Mouse (Mus musculus): ENCODE results near the gene Mis12. TPM values are rescaled to one million over a fixed set of nuclear protein-coding genes. Genes with fewer than 3 reads are reported as not detected.

Mis12 gene
- polyA plus RNA-seq, 1 experiment from 2014 or later = 17.9 TPM

GRCm38 (mm10) chr11:71008321-71008720, 11.1 kb upstream of the Mis12 start:
- peaks cover 36% of the 10 kb centered on the region for H3K36me3 ChIP-seq (ENCODE audit: insufficient read depth, low read length)
- H3K4me2 ChIP-seq (ENCODE audit: low read length) = no peak overlapping the region
- WGBS = 89% methylated on average over 3 of the region's 3 CpGs
- DNase-seq (ENCODE audit: low spot score) = no peak
- no peak for TF ChIP-seq CTCF (IDR thresholded peaks at IDR 0.05; ENCODE audit: low read depth)
- no peak overlapping the region for H3K4me3 ChIP-seq (replicated peaks; ENCODE audit: low read depth, low read length)
- no peak overlapping the region for H3K27ac ChIP-seq
- no peaks in the 10 kb centered on the region for H3K4me1 ChIP-seq (replicated peaks; ENCODE audit: insufficient read depth, low read length)
- H3K9me3 ChIP-seq (replicated peaks; ENCODE audit: low read length) = no peaks in the 10 kb centered on the region
- no peak overlapping the region for H3K9ac ChIP-seq (ENCODE audit: low read depth, low read length)
- ATAC-seq (replicated peaks; ENCODE audit: low FRiP score, low read depth) = no peak
- no peaks in the 10 kb centered on the region for H3K27me3 ChIP-seq (ENCODE audit: insufficient read depth, low read length)

GRCm38 (mm10) chr11:71012743-71013142, 6.7 kb upstream of the Mis12 start:
- Histone ChIP-seq H3K27ac (no peak overlapping the region), H3K4me2 (ENCODE audit: low read length) (no peak overlapping the region), H3K27me3 (ENCODE audit: insufficient read depth, low read length) (no peaks in the 10 kb centered on the region), H3K4me3 (replicated peaks; ENCODE audit: low read depth, low read length) (no peak overlapping the region), H3K9me3 (replicated peaks; ENCODE audit: low read length) (no peaks in the 10 kb centered on the region), H3K9ac (ENCODE audit: low read depth, low read length) (no peak overlapping the region), H3K4me1 (replicated peaks; ENCODE audit: insufficient read depth, low read length) (no peaks in the 10 kb centered on the region), H3K36me3 (ENCODE audit: insufficient read depth, low read length) (peaks cover 42% of the 10 kb centered on the region)
- 94% methylated on average over 7 of the region's 7 CpGs for WGBS
- no peak for TF ChIP-seq CTCF (IDR thresholded peaks at IDR 0.05; ENCODE audit: low read depth)
- ATAC-seq (replicated peaks; ENCODE audit: low FRiP score, low read depth) = no peak
- DNase-seq (ENCODE audit: low spot score) = no peak

GRCm38 (mm10) chr11:71017051-71017450, 2.4 kb upstream of the Mis12 start:
- Histone ChIP-seq H3K9ac (ENCODE audit: low read depth, low read length) (no peak overlapping the region), H3K9me3 (replicated peaks; ENCODE audit: low read length) (no peaks in the 10 kb centered on the region), H3K27ac (no peak overlapping the region), H3K4me3 (replicated peaks; ENCODE audit: low read depth, low read length) (no peak overlapping the region), H3K4me2 (ENCODE audit: low read length) (no peak overlapping the region), H3K27me3 (ENCODE audit: insufficient read depth, low read length) (no peaks in the 10 kb centered on the region), H3K4me1 (replicated peaks; ENCODE audit: insufficient read depth, low read length) (peaks cover 11% of the 10 kb centered on the region; the same call in 1 of the 2 replicates), H3K36me3 (ENCODE audit: insufficient read depth, low read length) (peaks cover 17% of the 10 kb centered on the region; the same call in 1 of the 2 replicates)
- 84% methylated on average over 1 of the region's 1 CpGs for WGBS
- ATAC-seq (replicated peaks; ENCODE audit: low FRiP score, low read depth) (no peak), DNase-seq (ENCODE audit: low spot score) (no peak)
- TF ChIP-seq CTCF (IDR thresholded peaks at IDR 0.05; ENCODE audit: low read depth) = no peak

GRCm38 (mm10) chr11:71018416-71019200, 803 bp upstream of the Mis12 start:
- DNase-seq (ENCODE audit: low spot score) = no peak
- H3K27me3 ChIP-seq (ENCODE audit: insufficient read depth, low read length) = no peaks in the 10 kb centered on the region
- peak overlapping the region; percentile 86 for H3K4me3 ChIP-seq (replicated peaks; ENCODE audit: low read depth, low read length)
- H3K4me2 ChIP-seq (ENCODE audit: low read length) = peak overlapping the region; percentile 87
- no peak for TF ChIP-seq CTCF (IDR thresholded peaks at IDR 0.05; ENCODE audit: low read depth)
- ATAC-seq (replicated peaks; ENCODE audit: low FRiP score, low read depth) = peak; percentile 18
- WGBS = 5% methylated on average over 27 of the region's 28 CpGs
- H3K36me3 ChIP-seq (ENCODE audit: insufficient read depth, low read length) = 0 out of 2 replicates have a peak, but pooled peaks cover 4% of the 10 kb centered on the region
- H3K9me3 ChIP-seq (replicated peaks; ENCODE audit: low read length) = no peaks in the 10 kb centered on the region
- H3K27ac ChIP-seq = peak overlapping the region; percentile 72; the same call in 1 of the 2 replicates
- H3K9ac ChIP-seq (ENCODE audit: low read depth, low read length) = peak overlapping the region; percentile 83
- peaks cover 11% of the 10 kb centered on the region; the same call in 1 of the 2 replicates for H3K4me1 ChIP-seq (replicated peaks; ENCODE audit: insufficient read depth, low read length)

- no peak overlapping the region for H3K9ac ChIP-seq (ENCODE audit: low read depth, low read length)
- H3K27me3 ChIP-seq (ENCODE audit: insufficient read depth, low read length) = no peaks in the 10 kb centered on the region
- TF ChIP-seq CTCF (IDR thresholded peaks at IDR 0.05; ENCODE audit: low read depth) = no peak
- ATAC-seq (replicated peaks; ENCODE audit: low FRiP score, low read depth) = no peak
- peaks cover 19% of the 10 kb centered on the region for H3K36me3 ChIP-seq (ENCODE audit: insufficient read depth, low read length)
- H3K9me3 ChIP-seq (replicated peaks; ENCODE audit: low read length) = no peaks in the 10 kb centered on the region
- H3K4me2 ChIP-seq (ENCODE audit: low read length) = no peak overlapping the region
- DNase-seq (ENCODE audit: low spot score) = no peak
- 71% methylated on average over 3 of the region's 3 CpGs for WGBS
- H3K4me3 ChIP-seq (replicated peaks; ENCODE audit: low read depth, low read length) = no peak overlapping the region
- no peak overlapping the region for H3K27ac ChIP-seq
- peaks cover 8% of the 10 kb centered on the region; the same call in 1 of the 2 replicates for H3K4me1 ChIP-seq (replicated peaks; ENCODE audit: insufficient read depth, low read length)
These were observed 8.9 kb downstream of the Mis12 start for GRCm38 (mm10) chr11:71028280-71028679.

- Histone ChIP-seq H3K27ac (no peak overlapping the region), H3K4me2 (ENCODE audit: low read length) (no peak overlapping the region), H3K4me1 (replicated peaks; ENCODE audit: insufficient read depth, low read length) (peaks cover 8% of the 10 kb centered on the region; the same call in 1 of the 2 replicates), H3K9ac (ENCODE audit: low read depth, low read length) (no peak overlapping the region), H3K27me3 (ENCODE audit: insufficient read depth, low read length) (no peaks in the 10 kb centered on the region), H3K36me3 (ENCODE audit: insufficient read depth, low read length) (peaks cover 19% of the 10 kb centered on the region), H3K9me3 (replicated peaks; ENCODE audit: low read length) (no peaks in the 10 kb centered on the region), H3K4me3 (replicated peaks; ENCODE audit: low read depth, low read length) (no peak overlapping the region)
- no peak for DNase-seq (ENCODE audit: low spot score)
- no peak for ATAC-seq (replicated peaks; ENCODE audit: low FRiP score, low read depth)
- TF ChIP-seq CTCF (IDR thresholded peaks at IDR 0.05; ENCODE audit: low read depth) = no peak
- 73% methylated on average over 3 of the region's 3 CpGs for WGBS
These were observed 10.2 kb downstream of the Mis12 start for GRCm38 (mm10) chr11:71029403-71030118.

Data from kidney, postnatal 0 days (tissue).